Mouse (Mus musculus): ENCODE results near the gene Ppp1r35. TPM values are rescaled to one million over a fixed set of nuclear protein-coding genes. Genes with fewer than 3 reads are reported as not detected.
"Not testable (repeated sequence)": the region's sequence is repeated elsewhere in the genome, so short reads cannot be mapped to it uniquely, and the experiment has no call there.

Ppp1r35 gene
- total RNA-seq (2021): 10 to 100 TPM; 24.6 to 28.4 TPM
- long read RNA-seq, experiment 1, transcript Ppp1r35-201 (4 exons, 956 nt): major isoform, 47 of 64 reads
- long read RNA-seq, experiment 1, partial matches to known transcripts: 9 of 64 reads
- long read RNA-seq, experiment 1, other reads (novel, unspliced or antisense): 6 of 64 reads
- long read RNA-seq, experiment 2, transcript Ppp1r35-201 (4 exons, 956 nt): major isoform, 18 of 27 reads
- long read RNA-seq, experiment 2, partial matches to known transcripts: 3 of 27 reads
- long read RNA-seq, experiment 2, other reads (novel, unspliced or antisense): 5 of 27 reads

DNA sequence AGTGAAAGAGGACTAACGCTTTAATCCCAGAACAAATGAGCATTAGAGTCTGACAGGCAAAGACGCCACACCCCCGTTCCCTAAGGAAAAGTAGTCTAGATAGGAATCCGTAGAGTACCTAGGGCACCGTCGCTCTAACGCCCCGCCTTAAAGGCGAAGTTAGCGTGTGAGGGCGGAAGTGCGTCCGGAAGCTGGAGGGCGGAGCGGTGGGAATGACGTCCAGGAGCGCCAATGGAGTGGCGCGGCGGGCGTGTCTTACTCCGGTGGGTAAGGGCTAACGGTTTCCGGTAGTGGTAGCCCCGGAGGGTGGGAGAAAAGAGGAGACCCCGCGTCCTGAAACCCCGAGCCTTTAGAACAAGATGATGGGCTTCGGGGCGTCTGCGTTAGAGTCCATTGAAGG, at the start of gene Ppp1r35:
TSS of gene Ppp1r35 (plus strand) at position 215 of the 400 bp plus-strand sequence.
- DNase-seq: peak; percentile 96 to 97

GRCm38 (mm10) chr5:137733638-137734288, 44.9 kb upstream of the Ppp1r35 start:
- no peak for DNase-seq

DNA sequence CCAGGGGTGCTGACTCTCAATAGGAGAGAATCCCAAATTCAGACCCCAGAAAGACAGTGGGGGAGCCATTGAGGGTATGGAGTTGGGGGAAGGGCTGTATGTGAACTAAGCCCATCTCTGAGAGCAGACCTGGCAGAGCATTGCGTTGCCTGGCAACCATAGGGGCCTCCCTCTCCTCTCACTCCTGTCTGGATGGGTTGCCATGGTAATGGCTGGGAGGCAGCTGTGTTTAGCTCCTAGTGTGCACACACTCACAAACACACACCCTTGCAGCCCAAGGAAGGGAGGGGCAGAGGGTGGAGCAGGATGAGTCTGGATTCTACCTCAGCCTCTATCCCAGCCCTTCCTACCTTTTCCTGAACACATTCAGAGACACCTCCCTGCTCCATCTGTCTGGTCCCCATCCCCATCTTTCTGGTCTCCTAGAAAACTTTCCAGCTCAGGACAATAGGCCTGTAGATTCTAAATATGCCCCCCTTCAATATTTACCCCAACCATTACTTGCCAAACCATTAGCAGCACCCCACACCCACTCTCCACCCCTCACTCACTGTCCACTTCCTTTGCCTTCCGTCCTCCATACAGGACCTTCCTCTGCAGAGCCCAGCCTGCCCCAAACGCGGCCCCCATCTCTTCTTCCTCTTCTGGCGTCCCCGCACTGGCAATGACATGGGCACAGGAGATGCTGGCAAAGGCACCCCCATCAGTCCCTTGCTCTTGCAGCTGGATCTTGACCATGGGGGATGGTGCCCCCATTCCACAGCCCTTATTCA, 44.2 kb upstream of the Ppp1r35 start:
- DNase-seq: no peak

DNA sequence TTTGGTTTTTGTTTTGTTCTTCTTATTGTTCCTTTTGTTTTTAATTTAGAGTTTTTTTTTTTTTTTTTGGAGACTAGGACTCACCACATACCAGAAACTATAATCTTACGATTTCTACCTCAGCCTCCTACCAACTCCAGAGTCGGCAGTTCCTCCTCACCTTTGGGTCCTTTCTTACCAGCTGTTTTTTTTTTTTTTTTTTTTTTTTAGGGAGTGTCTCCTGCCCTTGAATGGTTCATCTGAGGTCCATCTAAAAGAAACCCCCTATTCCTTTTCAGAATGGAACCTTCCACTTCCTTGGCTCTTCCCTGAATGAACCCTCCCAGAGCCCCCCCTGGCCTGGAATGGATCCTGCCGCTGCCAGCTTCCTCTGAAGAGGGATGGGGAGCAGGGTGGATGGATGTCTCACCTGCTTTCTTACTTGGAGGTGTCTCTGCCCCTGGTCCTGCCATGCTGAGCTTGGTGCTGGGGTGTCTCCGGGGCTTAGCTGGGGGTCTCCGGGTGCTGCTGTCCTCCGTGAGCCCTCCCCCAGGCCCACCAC, 41.2 kb upstream of the Ppp1r35 start:
- no peak for DNase-seq

GRCm38 (mm10) chr5:137738516-137738915, 40.1 kb upstream of the Ppp1r35 start:
- DNase-seq: no peak

- no peak for DNase-seq
Observed at GRCm38 (mm10) chr5:137739471-137739870, 39.2 kb upstream of the Ppp1r35 start.

DNA sequence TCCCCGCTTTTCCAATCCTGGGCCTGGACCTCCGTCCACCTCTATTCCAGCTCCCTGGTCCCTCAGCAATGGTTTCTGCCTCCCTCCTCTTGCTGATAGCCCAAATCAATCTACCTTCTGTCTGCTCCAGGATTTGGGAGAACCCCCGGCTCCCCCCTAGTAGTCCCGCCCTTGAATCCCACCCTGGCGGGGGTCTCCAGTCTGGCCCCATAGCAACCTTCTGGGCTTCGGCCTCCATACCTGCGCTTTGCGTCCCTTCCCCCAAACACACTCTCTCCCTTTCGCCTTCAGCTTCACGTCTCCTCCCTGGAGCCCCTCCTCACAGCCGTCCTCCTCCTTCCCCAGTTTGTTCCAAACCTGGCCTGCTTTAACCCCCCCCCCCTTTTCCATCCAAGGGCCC, 38.1 kb upstream of the Ppp1r35 start:
- DNase-seq: no peak

DNA sequence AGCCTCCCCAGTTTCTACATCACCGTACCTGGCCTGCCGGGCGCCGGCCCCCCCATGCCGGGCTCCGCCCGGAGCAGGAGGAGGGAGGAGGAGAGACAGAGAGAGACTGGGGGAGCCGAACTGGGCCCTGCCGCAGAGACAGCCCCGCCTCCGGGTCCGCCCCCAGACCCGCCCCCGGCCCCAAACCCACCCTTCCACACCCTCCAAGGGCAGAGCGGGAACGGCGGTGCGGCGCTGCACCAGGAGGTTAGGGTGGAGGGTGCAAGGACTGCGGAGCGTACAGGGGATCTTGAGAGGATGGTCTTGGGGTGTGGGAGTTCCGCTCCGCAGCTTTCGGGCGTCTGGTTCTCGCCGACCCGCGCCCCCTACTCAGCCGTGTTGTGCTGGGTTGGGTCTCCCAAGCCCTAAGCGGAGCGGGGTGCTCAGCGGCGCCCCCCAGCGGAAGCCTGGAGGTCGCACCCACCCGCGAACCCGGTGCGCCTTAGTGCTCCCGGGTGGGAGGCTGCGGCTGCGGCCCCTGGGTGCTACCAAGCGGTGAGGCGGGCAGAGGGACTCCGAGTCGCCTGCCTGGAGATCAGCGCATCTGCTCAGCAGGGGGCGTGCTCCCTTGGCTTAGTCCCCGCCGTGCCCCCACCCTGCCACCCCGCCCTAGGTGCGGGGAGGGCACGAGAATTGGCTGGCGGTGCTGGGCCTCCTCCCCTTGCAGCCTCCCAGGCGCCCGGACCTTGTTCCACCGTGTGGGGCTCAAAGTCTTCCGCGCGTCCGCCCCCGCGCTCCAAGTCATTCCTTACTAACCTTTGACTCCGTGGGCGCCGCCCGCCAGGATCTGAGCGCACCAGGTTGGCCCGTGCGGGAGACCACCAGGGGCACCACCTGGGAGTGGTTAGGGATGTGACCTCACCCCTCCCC, 37.4 kb upstream of the Ppp1r35 start, which contains the start of gene Nyap1:
TSS of gene Nyap1 (minus strand) at position 585 of the 909 bp plus-strand sequence.
- DNase-seq: peak; percentile 75 to 83

DNA sequence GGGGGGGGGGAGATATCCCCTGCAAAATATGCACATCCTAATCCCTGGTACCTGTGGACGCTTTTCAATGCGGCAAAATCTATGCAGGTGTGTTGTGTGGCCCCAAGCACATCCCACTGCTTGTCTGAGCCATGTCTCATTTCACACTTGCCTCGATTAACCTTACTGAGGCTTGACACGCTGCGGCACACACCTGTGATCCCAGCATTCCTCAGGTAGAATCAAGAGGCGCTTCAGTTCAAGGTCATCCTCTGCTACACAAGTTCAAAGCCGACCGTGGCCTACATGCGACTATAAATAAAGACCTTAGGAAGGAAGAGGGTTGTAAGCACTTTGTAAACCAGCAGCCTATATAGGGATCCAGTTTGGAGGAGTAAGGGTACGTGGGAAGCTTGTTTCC, 36.6 kb upstream of the Ppp1r35 start:
- no peak for DNase-seq

- DNase-seq: no peak
Observed at GRCm38 (mm10) chr5:137742836-137743235, 35.8 kb upstream of the Ppp1r35 start.

GRCm38 (mm10) chr5:137744197-137744596, 34.5 kb upstream of the Ppp1r35 start:
- DNase-seq: no peak

DNA sequence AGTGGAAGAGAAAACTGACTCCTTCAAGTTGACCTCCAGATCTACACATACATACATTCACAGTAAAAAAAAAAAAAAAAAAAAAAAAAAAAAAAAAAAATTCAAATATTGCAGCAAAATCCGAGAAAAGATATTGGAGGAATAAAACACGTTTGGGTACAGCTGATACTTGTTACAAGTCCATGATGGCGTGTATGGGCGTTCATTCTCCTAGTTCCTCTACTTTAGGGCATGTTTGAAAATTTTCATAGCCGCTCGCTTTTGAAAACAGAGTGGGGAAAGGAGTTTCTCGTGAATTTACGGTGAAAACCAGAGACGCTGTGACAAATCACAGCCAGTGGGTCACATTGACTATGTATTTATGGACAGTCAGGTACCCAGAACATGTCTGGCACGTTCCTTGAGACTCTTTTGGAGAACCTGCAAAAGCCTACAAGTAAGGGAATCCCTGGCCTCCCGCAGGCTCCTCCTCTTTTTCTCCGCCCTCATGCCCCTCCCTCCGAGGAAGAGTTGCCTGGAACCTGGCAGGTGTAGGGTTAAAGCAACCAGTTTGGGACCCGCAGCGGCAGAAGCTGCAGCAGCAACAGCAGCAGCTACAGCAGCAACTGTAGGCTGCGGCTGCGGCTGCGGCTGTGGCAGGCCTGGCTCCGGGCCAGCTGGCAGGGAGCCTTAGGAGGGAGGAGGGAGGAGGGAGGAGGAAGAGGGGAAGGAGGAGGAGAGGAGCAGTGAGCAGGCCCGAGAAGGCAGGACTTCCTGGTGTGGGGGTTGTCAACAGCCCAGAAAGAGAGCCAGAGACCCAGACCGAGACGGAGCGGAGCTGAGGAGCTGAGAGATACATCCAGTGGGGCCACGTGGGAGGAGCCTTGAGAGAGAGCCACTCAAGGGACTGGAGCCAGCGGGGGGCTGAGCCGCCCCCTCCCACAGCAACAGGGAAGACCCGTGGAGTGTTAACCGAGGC, 33.2 kb upstream of the Ppp1r35 start, which contains the start of gene Tsc22d4:
TSS of gene Tsc22d4 (plus strand) at position 517 of the 958 bp plus-strand sequence.
- peak; percentile 93 for DNase-seq

DNA sequence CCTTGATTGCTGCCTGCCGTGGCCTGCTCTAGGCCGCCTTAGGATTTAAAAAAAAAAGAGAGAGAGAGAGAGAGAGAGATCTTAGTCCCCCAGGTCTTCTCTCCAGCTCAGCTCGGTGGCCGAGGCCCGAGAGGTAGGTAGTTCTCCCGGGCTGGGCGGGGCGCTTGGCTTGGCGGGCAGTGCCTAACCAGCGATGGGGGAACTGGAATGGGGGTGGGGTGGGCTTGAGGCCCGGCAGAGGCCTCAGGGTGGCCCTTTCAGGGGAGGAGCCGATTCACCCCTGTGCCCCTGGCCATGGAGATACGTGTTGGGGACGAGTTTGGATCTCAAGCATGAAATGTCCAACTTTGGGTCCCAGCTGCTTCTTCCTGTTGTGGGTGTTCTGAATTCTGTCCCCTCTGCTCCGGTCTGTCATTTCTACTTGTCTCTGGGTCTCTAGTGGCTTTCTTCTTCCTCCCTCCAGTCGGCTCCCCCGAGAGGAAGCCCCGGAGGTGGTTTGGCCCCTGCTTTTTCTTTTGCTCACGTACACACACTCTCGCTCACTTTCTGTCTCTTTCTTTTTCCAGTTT, 32.3 kb upstream of the Ppp1r35 start:
- peak; percentile 79 to 88 for DNase-seq

DNA sequence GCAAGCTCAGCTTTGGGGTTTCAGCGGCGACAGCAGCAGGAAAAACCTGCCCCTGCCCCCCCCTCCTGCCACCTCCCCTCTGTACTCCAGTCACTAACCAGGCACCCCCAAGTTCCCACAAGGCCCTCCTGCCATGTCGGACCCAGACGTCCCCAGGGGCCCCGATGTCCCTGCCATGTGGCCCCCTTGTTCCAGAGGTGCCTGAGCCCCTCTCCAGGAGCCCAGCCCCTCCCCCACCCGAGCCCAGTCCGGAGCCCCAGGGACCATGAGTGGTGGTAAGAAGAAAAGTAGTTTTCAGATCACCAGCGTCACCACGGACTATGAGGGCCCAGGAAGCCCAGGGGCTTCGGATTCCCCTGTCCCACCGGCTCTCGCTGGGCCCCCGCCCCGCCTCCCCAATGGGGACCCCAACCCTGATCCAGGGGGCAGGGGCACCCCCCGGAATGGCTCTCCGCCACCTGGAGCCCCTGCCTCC, 31.8 kb upstream of the Ppp1r35 start:
- DNase-seq: peak; percentile 36 to 60

GRCm38 (mm10) chr5:137747326-137747961, 31.2 kb upstream of the Ppp1r35 start:
- peak; percentile 48 to 73 for DNase-seq

- no peak for DNase-seq
Observed at GRCm38 (mm10) chr5:137748130-137748770, 30.4 kb upstream of the Ppp1r35 start.

DNA sequence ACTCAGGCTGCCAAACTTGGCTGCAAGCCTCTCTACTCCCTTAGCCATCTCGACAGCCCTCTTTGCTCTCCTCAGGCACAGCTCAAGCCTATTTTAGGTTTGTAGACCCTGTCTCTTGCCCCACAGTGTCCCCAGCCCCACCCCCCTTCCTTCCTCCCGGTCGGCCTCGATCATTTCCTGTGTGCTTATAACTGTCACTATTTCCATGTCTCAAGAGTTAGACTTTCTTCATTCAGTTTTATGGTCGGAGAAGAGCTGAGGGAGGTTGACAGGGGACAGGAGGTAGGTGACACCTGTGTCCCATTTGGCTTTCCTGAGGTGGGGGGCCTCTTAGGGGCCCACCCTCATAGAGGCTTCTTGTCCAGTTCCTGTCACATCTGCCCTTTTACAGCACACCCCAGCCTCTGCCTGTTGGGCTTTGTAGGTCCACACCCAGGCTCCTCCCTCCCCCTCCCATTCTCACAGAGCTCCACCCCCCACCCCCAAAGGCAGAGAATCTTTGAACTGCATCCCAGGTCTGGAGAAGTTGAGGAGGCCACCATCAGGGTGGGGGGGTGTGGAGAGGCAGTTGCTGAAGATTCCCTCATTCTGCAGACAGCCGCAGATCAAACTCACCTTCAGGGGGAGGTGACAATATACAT, 29.3 kb upstream of the Ppp1r35 start:
- no peak for DNase-seq

DNA sequence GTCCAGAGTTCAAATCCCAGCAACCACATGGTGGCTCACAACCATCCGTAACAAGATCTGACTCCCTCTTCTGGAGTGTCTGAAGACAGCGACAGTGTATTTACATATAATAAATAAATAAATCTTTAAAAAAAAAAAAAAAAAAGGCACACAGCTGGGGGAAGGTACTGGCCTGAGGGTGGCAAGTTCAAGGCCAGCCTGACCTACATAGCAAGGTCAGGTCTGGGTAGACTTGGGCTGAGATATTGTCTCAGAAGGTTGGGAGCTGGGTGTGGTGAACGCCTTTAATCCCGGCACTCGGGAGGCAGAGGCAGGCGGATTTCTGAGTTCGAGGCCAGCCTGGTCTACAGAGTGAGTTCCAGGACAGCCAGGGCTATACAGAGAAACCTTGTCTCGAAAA, 28.4 kb upstream of the Ppp1r35 start:
- not testable (repeated sequence) for DNase-seq

Data from adrenal gland, postnatal 36 days (tissue).